Mouse (Mus musculus) thymus, adult 2 months (tissue): ENCODE measurements around the gene Wnt7a. TPM values are rescaled to one million over a fixed set of nuclear protein-coding genes. Genes with fewer than 3 reads are reported as not detected.

ENCODE experiments used
- DNase-seq: peaks from one replicate; pipeline ENCODE4 v3.0.0; 2021
- H3K27ac ChIP-seq: fragments of 200-500 bp; 2 replicates; pipeline ENCODE4 v1.5.1; 2012; ENCODE audit warnings: low read length, control low read depth; ENCODE audit not compliant: control insufficient read depth, insufficient read depth
- H3K27me3 ChIP-seq: fragments of 200-500 bp; 2 replicates; pipeline ENCODE4 v1.6.1; 2012; ENCODE audit warnings: mild to moderate bottlenecking, low read length, moderate library complexity, mixed read lengths; ENCODE audit not compliant: control insufficient read depth, insufficient read depth
- H3K36me3 ChIP-seq: fragments of 200-500 bp; 2 replicates; pipeline ENCODE4 v1.6.1; 2012; ENCODE audit warnings: mild to moderate bottlenecking, low read length, moderate library complexity; ENCODE audit not compliant: control insufficient read depth, insufficient read depth
- H3K4me1 ChIP-seq: fragments of 200-500 bp; replicated peaks from 2 replicates; pipeline ENCODE4 v1.6.1; 2012; ENCODE audit warnings: low read length; ENCODE audit not compliant: control insufficient read depth, insufficient read depth
- H3K4me3 ChIP-seq: fragments of 200-500 bp; 2 replicates; pipeline ENCODE4 v1.5.1; 2012; ENCODE audit warnings: mild to moderate bottlenecking, low read length, control low read depth, moderate library complexity; ENCODE audit not compliant: control insufficient read depth, insufficient read depth
- CTCF ChIP-seq: fragments of 200-500 bp; IDR thresholded peaks from 2 replicates; pipeline ENCODE4 v1.5.1; 2012; ENCODE audit warnings: mild to moderate bottlenecking, control low read depth, low read length, moderate library complexity, borderline replicate concordance; ENCODE audit not compliant: control insufficient read depth, poor library complexity, insufficient read depth; ENCODE audit errors: extremely low read depth
- POLR2A ChIP-seq: fragments of 200-500 bp; IDR thresholded peaks from 2 replicates; pipeline ENCODE4 v1.6.1; 2012; ENCODE audit warnings: mild to moderate bottlenecking, low read length, control low read depth, moderate library complexity; ENCODE audit not compliant: control insufficient read depth, poor library complexity, insufficient read depth; ENCODE audit errors: extremely low read depth
- WGBS: fragments of 180-500 bp; shearing (Covaris S2); methylation state at CpG from one replicate; pipeline ENCODE4 v1.1.7; 2018; 5-methylcytosine and 5-hydroxymethylcytosine counted together
- polyA plus RNA-seq: library from polyadenylated mRNA; depleted of rRNA; stranded (reverse); fragments of >200 nt; gene quantifications from 2 replicates; pipeline ENCODE4 v1.2.3, GENCODE M21; 2012

Wnt7a gene
- polyA plus RNA-seq, 1 experiment: 0.04 TPM

GRCm38 (mm10) chr6:91362756-91363155 lies 48.4 kb downstream of the Wnt7a start:
- H3K4me3 ChIP-seq: no peak overlapping the region
- no peaks in the 10 kb centered on the region for H3K36me3 ChIP-seq
- no peak for DNase-seq
- no peak overlapping the region for H3K27ac ChIP-seq
- no peaks in the 10 kb centered on the region for H3K27me3 ChIP-seq
- WGBS: 71% methylated on average over 2 of the region's 2 CpGs
- H3K4me1 ChIP-seq: no peaks in the 10 kb centered on the region
- TF ChIP-seq CTCF: no peak
- no peak for TF ChIP-seq POLR2A

GRCm38 (mm10) chr6:91360998-91361397 lies 50.2 kb downstream of the Wnt7a start:
- H3K27me3 ChIP-seq: no peaks in the 10 kb centered on the region
- H3K36me3 ChIP-seq: no peaks in the 10 kb centered on the region
- no peak overlapping the region for H3K27ac ChIP-seq
- H3K4me3 ChIP-seq: no peak overlapping the region
- TF ChIP-seq POLR2A (no peak), CTCF (no peak)
- WGBS: 94% methylated on average over 6 of the region's 6 CpGs
- no peak for DNase-seq
- H3K4me1 ChIP-seq: no peaks in the 10 kb centered on the region

- Histone ChIP-seq H3K4me3 (no peak overlapping the region), H3K36me3 (no peaks in the 10 kb centered on the region), H3K27me3 (no peaks in the 10 kb centered on the region), H3K27ac (no peak overlapping the region), H3K4me1 (no peaks in the 10 kb centered on the region)
- no peak for DNase-seq
- TF ChIP-seq POLR2A: no peak
- no peak for TF ChIP-seq CTCF
- WGBS: 86% methylated on average over 4 of the region's 4 CpGs
These were observed 50.8 kb downstream of the Wnt7a start for GRCm38 (mm10) chr6:91360371-91360690.

GRCm38 (mm10) chr6:91359672-91360370 lies 51.3 kb downstream of the Wnt7a start:
- 87% methylated on average over 7 of the region's 7 CpGs for WGBS
- Histone ChIP-seq H3K4me3 (no peak overlapping the region), H3K4me1 (no peaks in the 10 kb centered on the region), H3K27me3 (no peaks in the 10 kb centered on the region), H3K27ac (no peak overlapping the region), H3K36me3 (no peaks in the 10 kb centered on the region)
- no peak for DNase-seq
- TF ChIP-seq POLR2A (no peak), CTCF (no peak)

- no peaks in the 10 kb centered on the region for H3K36me3 ChIP-seq
- WGBS: 86% methylated on average over 6 of the region's 6 CpGs
- no peak overlapping the region for H3K27ac ChIP-seq
- TF ChIP-seq POLR2A: no peak
- no peak for TF ChIP-seq CTCF
- H3K27me3 ChIP-seq: no peaks in the 10 kb centered on the region
- no peak overlapping the region for H3K4me3 ChIP-seq
- no peak for DNase-seq
- no peaks in the 10 kb centered on the region for H3K4me1 ChIP-seq
These were observed 52.1 kb downstream of the Wnt7a start for GRCm38 (mm10) chr6:91358866-91359656.

GRCm38 (mm10) chr6:91358394-91358793 lies 52.8 kb downstream of the Wnt7a start:
- no peaks in the 10 kb centered on the region for H3K27me3 ChIP-seq
- no peak for TF ChIP-seq POLR2A
- 92% methylated on average over 2 of the region's 2 CpGs for WGBS

More at GRCm38 (mm10) chr6:91358394-91358793, 52.8 kb downstream of the Wnt7a start:
- H3K36me3 ChIP-seq: no peaks in the 10 kb centered on the region
- H3K27ac ChIP-seq: no peak overlapping the region
- no peaks in the 10 kb centered on the region for H3K4me1 ChIP-seq
- H3K4me3 ChIP-seq: no peak overlapping the region
- no peak for DNase-seq
